Mouse (Mus musculus): ENCODE data around the gene Hvcn1. TPM values are rescaled to one million over a fixed set of nuclear protein-coding genes. Genes with fewer than 3 reads are reported as not detected.

The Hvcn1 gene
- total RNA-seq, 2 experiments from 2014 or later, result 1.7 to 6.8 TPM

Other genes with a start within 250 kb of the Hvcn1 start
- gene Cux2, start 156.7 kb upstream of the Hvcn1 start, total RNA-seq (2021), result 10 to 100 TPM; 19.3 to 19.4 TPM
- over 10,000 TPM; 22,032 to 23,824 TPM for gene Myl2, start 105.9 kb upstream of the Hvcn1 start, total RNA-seq (2021)
- gene Ccdc63, start 66.0 kb upstream of the Hvcn1 start, total RNA-seq (2021), result not detected
- gene Ppp1cc, start 48.5 kb upstream of the Hvcn1 start, total RNA-seq (2021), result 100 to 1,000 TPM; 105 to 113 TPM
- 1 to 10 TPM; 2.8 to 4.9 TPM for gene Tctn1, start 57.7 kb downstream of the Hvcn1 start, total RNA-seq (2021)
- 100 to 1,000 TPM; 112 to 135 TPM for gene Pptc7, start 77.6 kb downstream of the Hvcn1 start, total RNA-seq (2021)
- 1 to 10 TPM in 1 of 2 experiments, under 1 TPM in 1; 0.52 to 2.1 TPM for gene Rad9b, start 147.4 kb downstream of the Hvcn1 start, total RNA-seq (2021)
- 100 to 1,000 TPM in 1 of 2 experiments, 10 to 100 TPM in 1; 99.3 to 111 TPM for gene Vps29, start 147.6 kb downstream of the Hvcn1 start, total RNA-seq (2021)
- 10 to 100 TPM; 31.8 to 33.0 TPM for gene Gpn3, start 165.1 kb downstream of the Hvcn1 start, total RNA-seq (2021)
- 10 to 100 TPM in 1 of 2 experiments, 1 to 10 TPM in 1; 9.7 to 11.9 TPM for gene Fam216a, start 165.6 kb downstream of the Hvcn1 start, total RNA-seq (2021)
- 10 to 100 TPM; 92.8 to 97.7 TPM for gene Arpc3, start 185.1 kb downstream of the Hvcn1 start, total RNA-seq (2021)
- 10 to 100 TPM; 31.8 to 32.4 TPM for gene Anapc7, start 214.9 kb downstream of the Hvcn1 start, total RNA-seq (2021)